Mouse (Mus musculus) heart, postnatal 4 days (tissue): Measurements from ENCODE around the gene Wnk2. TPM values are rescaled to one million over a fixed set of nuclear protein-coding genes. Genes with fewer than 3 reads are reported as not detected.

Source experiments
- DNase-seq: peaks from one replicate; pipeline ENCODE4 v3.0.0; 2021
- total RNA-seq, 2 experiments: library from RNA; stranded (reverse); gene quantifications; 2 replicates each; pipeline ENCODE4 v1.2.3; 2021

Gene Wnk2
- total RNA-seq, 2 experiments from 2014 or later, result 22.3 to 25.0 TPM

DNA sequence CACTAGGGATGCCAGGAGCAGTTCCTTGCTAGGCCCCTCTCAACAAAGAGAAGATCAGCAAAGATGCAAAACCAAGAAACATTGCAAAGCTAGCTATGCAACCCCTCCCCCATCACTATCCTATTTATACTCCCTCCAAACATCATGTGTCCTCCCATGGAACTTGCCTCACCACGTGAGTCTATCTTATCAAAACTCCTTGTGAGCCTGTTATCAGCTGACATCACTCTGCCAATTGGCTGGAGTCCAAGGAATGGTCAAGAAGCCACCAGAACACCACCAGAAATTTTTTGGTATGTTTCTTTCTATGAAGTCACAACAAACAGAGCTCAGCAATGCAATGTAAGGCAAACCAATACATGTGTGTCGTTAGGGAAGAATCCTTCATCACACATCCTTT lies 116.8 kb downstream of the Wnk2 start:
- no peak for DNase-seq

- DNase-seq, result no peak
Measured at GRCm38 (mm10) chr13:49028757-49029539, 118.9 kb downstream of the Wnk2 start.

DNA sequence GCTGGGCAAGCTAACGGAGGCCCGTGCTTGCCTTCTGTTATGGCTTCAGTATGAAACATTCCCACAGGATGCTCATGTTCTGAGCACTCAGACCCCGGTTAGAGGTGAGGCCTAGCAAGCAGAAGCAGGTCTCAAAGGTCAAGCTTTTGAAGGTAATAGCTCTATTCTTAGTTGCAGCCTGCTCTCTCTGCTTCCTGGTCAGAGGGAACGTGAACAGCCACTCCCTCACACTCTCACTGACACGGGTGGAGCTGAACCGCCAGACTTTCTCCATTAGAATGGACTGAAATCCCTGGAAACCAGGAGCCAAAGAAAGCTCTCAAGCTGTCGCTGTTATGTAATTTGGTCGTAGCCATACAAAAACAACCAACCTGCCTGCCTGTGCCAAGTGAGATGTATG lies 120.8 kb downstream of the Wnk2 start:
- DNase-seq, result no peak

DNA sequence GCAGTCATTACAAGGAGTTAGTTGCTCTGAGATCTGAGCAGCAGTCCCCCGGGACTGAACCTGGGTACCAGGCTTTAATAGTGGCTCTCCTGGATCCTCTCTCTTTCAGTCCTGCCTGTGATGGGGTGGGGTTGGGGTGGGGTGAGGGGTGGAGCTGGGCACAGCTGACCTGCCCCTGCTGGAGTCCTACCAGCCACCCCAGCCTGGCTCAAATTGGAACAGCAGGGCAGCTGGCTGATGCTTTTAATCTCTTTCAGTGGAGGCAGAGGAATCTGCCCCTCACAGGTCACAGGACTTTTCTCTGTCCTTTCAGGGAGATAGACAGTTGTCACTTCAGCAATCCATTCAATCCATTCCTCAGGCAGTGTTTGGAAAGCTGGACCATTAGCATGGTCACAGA lies 122.3 kb downstream of the Wnk2 start:
- DNase-seq, result no peak

DNA sequence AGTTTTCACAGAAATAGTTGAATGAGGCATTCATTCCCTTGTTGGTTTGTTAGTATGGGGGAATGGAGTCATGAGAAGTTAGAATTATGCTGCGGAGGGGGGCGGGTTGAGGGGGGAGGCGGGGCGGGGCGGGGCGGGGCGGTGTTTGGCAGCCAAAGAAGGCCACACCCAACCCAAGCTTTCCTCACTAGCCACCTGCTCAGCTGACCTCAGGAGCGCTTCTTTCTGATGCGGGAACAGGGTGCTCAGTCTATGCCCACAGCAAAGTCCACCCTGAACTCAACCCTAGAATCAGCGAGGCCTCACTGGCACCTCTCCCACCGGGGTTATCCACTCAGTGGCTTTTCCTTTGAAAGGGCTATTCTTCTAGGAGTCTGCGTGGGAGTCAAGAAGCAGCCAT lies 123.1 kb downstream of the Wnk2 start:
- DNase-seq, result no peak

DNA sequence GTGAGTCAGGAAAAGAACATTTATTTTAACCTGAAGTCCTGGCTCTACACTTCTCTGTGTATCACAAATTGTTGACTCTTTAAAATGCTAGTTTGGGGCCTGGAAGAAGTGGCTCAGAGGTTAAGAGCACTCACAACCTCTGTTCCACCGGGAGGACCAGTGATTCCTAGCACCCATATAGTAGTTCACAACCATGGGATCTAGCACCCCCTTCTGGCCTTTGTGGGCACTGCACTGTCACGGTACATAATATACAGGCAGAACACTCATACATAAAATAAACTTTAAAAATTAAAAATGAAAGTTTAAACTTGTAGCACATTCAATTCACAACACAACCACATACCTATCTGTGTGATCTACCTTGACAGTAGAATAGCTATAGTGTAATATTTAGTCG lies 126.1 kb downstream of the Wnk2 start:
- peak; percentile 48 for DNase-seq

- peak; percentile 39 for DNase-seq
Measured at GRCm38 (mm10) chr13:49020152-49020551, 127.7 kb downstream of the Wnk2 start.

- no peak for DNase-seq
Measured at GRCm38 (mm10) chr13:49017375-49017774, 130.4 kb downstream of the Wnk2 start.

DNA sequence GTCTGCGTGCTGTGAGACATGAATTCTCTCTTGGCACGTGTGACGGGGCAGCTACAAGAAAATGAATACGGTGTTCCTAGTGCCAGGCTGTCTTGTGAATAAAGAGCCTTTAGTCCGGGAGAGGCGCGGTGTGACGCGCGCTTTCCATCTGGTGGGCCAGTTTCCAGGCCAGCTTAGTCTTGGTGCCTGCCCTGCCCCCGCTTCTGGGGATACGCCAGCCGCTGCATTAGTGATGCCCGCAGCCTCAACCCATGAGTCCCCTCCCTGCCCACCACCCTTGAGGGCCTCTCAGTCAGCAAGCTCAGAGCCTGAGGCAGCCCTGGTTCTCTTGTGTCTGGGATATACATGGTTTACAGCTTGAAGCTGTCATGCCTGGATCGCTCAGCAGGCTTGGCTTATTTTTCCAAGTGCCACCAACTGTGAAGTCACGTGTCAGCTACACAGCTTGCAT lies 131.5 kb downstream of the Wnk2 start:
- DNase-seq, result peak; percentile 78

DNA sequence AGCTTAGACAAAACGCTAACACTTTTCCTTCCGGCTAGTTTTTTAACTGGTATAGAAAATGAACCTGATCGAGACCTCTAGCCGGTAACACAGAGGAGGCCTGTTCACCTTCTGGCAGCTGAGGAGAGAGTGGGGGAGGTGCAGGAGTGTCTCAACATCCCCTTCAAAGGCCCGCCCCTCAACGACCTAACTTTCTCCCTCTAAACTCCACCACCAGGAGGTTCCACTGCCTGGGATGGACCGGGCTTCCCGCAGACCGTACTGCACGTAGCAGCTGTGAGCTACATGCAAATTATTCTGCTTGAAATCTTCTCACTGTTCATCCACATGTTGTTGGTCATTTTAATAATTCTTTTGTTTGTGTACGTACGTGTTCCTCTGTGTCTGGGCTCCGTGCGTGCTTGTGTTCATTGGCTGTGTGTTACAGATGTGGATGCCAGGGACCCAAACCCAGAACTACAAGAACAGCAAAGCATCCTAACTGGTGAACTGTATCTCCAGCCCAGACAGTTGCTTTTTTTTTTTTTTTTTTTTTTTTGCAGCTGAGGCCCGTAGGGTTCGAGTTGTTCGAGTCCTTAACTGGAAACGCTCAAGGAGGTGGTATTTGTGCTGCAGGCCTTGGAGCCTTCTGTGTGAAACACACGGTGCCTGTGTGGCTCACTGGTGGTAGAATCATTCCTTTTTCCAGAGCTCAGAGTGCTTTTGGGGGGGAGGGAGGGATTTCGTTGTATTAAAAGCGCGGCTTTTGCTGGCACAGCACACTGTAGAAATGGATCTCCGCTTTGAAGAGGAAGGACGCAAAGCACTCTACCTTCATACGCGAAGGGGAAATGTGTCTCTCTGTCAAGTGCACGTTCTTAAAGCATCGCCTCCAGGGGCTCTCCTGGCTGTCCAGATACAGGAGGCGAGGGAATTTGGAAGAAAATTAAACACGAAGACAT lies 132.2 kb downstream of the Wnk2 start:
- DNase-seq, result peak; percentile 28

DNA sequence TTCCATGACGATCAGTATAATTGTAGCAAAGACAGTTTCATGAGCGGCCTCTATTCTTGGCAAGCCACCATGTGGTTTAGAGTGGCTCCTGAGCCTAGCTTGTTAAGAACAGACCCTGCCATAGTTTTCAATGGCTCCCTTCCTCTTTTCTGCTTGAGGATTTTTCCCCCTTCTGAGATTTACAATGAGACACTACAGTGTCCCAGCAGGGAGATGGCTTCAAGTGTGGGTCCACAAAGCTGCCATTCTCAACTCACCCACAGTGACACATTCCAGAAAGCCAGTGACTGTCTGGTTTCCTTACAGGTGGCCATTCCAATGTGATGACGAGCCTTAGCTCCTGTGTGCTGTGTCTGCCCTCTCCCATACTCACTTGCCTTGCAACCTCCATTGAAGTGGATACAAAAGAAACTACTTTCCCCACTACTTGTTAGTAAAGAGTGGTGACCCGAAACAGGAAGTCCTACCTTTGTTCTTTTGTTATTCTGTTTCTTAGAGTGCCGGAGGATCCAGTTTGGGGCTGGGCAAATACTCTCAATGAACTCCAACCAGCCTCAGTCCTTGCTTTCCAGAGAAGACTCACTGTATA lies 134.5 kb downstream of the Wnk2 start:
- no peak for DNase-seq

GRCm38 (mm10) chr13:49001691-49002090 lies 146.1 kb downstream of the Wnk2 start:
- peak; percentile 15 for DNase-seq

GRCm38 (mm10) chr13:48998591-48998990 lies 149.2 kb downstream of the Wnk2 start:
- peak; percentile 73 for DNase-seq

- no peak for DNase-seq
Measured at GRCm38 (mm10) chr13:48996731-48997130, 151.1 kb downstream of the Wnk2 start.

- no peak for DNase-seq
Measured at GRCm38 (mm10) chr13:48994903-48995302, 152.9 kb downstream of the Wnk2 start.

GRCm38 (mm10) chr13:48992914-48993313 lies 154.9 kb downstream of the Wnk2 start:
- no peak for DNase-seq

DNA sequence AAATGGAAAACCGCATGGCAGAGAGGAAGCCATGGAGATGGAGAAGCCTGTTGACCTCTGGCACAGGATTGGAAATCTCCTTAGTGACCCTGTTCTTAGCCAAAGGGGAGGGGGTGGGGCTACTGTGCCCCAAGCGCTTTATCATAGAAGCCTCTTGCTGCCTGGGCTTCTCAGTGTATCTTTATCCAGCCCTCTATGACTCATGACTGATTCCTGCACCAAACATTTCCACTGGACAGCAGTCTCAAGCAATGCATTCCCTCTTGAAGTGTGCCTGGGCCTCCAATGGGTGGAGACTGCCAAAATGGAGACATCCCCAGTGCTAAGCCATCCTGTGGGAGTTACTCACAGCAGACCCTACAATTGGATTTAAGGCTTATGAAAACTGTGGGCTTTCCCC lies 157.7 kb downstream of the Wnk2 start:
- DNase-seq, result no peak

Other genes with a start within 250 kb of the Wnk2 start
- gene Fam120a, start 180.0 kb downstream of the Wnk2 start, total RNA-seq, result 100 to 1,000 TPM; 112 to 118 TPM
- gene Ninj1, start 39.5 kb upstream of the Wnk2 start, total RNA-seq, result 10 to 100 TPM; 51.3 to 53.5 TPM
- 100 to 1,000 TPM; 103 to 108 TPM for gene Card19, start 68.0 kb upstream of the Wnk2 start, total RNA-seq
- gene Susd3, start 100.7 kb upstream of the Wnk2 start, total RNA-seq, result under 1 TPM; 0.43 to 0.68 TPM
- gene Fgd3, start 172.3 kb upstream of the Wnk2 start, total RNA-seq, result under 1 TPM; 0.27 to 0.55 TPM
- gene Bicd2, start 193.6 kb upstream of the Wnk2 start, total RNA-seq, result 10 to 100 TPM; 80.9 to 84.3 TPM